Mouse (Mus musculus) adrenal gland, adult 8-10 months (tissue): Measurements from ENCODE around the gene Cdhr4. TPM values are rescaled to one million over a fixed set of nuclear protein-coding genes. Genes with fewer than 3 reads are reported as not detected.
A peak's percentile ranks its signal among the peaks of the same experiment; 100 is the strongest.

Experiments used
- DNase-seq: peaks from one replicate; pipeline ENCODE4 v3.0.0; 2022
- total RNA-seq, 4 experiments: library from RNA; stranded (reverse); gene quantifications; 2 replicates each; pipeline ENCODE4 v1.2.4; 2022

Gene Cdhr4
- total RNA-seq: 1 to 10 TPM in 2 of 4 experiments, under 1 TPM in 2; 0.66 to 1.3 (median 1.0) TPM

GRCm38 (mm10) chr9:107992197-107992596 lies at the start of gene Cdhr4:
TSS of gene Cdhr4 (plus strand) at chr9:107992497.
- DNase-seq: no peak

DNA sequence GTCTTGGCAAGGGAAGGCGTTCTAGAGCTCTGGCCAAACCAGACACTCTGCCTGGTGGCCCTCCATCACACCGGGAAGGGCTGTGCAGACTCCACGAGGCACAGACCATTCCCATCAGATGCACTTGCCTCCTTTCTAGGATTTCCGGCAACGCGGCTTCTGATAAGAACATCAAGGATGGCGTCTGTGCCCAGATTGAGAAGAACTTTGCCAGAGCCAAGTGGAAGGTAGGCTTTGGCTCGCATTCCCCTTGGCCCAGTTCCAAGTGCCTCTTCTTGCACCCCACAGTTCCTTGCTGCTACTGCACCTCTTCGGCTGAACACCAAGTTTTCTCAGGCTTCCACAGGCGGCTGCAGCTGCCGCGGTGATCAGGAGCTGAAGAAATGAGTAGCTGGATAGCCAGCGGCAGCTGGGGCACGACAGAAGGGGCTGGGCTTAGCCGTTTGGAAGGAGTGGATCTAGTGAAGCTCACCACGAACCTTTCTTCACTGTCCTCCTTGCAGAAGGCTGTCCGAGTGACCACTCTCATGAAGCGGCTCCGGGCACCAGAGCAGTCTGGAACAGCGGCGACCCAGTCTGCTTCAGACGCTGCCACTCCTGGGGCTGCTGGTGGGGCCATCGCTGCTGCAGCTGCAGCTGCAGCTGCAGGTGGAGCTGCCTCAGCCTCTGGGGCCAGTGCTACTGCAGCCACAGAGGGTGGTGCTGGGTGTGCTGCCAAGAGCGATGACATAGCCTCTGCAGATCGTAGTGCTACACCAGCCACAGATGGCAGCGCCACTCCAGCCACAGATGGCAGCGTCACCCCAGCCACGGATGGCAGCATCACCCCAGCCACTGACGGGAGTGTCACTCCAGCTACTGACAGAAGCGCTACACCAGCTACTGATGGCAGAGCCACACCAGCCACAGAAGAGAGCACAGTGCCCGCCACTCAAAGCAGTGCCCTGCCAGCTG lies 44.8 kb upstream of the Cdhr4 start:
- DNase-seq: no peak

GRCm38 (mm10) chr9:107949184-107949921 lies 42.9 kb upstream of the Cdhr4 start:
- DNase-seq: no peak

- DNase-seq: no peak
Observed at GRCm38 (mm10) chr9:107949922-107950235, 42.4 kb upstream of the Cdhr4 start, which contains the start of gene Traip. TSS of gene Traip (plus strand) at chr9:107950136.

DNA sequence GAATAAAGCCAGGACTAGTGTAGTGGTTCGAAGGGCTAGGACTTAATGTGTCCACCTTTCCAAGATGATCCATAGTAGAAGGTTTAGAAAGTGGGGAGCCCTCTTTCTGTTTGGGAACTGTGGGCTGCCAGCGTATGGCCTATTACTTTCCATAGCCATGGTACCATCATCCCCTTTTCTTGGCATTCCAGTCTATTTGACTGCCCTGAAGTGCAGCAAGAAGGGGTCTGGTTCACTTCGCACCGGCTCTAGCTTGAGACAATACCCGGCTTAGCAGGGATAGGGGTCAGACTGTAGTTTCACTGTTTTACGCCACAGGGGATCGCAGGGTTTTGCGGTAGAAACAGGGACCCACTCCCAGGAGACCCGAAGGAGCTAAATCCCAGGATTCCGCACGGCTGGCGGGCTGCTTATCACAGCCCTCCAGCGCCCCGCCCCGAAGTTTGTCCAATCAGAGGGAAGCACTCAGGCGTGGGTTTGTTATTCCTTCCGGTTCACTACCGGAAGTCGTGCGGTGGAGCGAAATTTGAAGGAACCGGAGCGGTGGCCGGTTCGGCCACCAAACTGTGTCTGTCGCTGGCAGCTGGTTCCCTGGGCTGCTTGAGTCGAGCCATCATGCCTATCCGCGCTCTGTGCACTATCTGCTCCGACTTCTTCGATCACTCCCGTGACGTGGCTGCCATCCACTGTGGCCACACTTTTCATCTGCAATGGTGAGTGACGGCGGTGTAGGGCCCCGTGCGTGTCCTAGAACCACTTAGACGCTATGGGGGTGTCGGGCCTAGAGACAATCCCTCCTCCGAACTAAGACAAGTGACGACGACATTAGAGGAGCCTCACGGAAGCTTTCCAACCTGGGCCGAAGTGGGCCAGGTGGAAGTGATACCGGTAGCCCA lies 41.6 kb upstream of the Cdhr4 start:
- DNase-seq: peak; percentile 86

DNA sequence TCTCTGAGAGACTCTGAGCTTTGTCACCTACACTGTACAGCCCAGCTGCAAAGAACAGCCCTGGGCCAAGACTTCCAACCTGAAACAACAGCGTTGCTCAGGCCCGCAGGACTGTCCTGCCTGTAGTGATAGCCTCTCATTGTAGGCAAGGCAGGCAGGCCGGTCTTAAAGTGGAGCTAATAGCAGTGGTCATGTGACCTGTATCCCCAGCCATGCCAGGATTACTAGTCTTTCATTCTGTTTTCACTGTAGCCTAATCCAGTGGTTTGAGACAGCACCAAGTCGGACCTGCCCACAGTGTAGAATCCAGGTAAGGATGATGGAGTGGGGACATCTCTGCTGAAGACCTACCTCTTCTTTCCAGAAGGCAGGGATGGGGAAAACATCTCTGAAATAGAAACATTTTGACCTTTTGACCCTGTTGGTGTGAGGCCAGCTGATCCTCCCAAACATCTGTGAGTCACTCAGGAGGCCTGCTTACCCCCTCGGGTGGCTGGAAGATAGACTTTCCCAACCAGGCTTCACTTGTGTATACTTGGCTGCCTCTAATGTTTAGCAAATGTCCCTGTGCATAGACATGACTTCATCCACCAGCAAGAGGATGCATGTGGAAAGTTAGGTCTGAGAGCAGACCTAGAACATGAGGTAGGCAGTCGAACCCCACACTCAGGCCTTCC lies 36.5 kb upstream of the Cdhr4 start:
- no peak for DNase-seq

DNA sequence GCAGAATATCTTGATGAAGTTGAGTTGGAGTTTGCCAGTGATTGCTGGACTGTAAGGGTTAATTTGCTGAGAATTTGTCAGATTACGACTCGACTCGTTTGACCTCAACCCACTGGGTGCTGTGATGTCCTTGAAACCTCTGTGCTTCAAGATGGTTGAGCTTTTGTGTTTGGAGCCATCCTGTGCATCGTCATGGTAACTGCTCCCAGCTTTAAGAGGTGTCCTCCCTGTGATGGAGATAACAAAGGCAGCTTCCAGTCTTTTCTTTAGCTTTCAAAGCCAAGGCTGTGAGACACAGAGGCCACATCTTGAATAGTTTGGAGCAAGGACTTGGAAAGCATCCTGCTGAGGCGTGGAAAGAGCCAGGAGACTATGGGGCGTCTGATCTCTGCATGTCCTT lies 35.2 kb upstream of the Cdhr4 start:
- no peak for DNase-seq

- peak; percentile 66 for DNase-seq
Observed at GRCm38 (mm10) chr9:107959896-107960295, 32.4 kb upstream of the Cdhr4 start.

DNA sequence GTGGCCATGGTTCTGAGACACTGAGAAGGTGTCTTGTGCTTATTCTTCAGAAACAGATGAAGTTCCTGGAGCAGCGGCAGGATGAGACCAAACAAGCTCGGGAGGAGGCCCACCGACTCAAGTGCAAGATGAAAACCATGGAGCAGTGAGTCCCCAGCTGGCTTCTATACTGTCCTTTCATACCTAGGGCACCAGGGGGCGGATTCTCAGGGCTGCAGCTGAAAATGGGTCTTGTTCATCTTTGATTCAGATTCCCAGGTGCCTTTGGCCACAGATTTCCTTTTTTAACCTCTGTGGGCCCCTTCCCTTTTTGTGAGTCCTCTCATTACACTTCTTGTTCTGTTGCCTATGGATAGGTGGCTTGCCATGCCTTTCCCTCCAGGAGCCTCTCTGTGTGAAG lies 31.4 kb upstream of the Cdhr4 start:
- no peak for DNase-seq

- DNase-seq: no peak
Observed at GRCm38 (mm10) chr9:107961351-107961762, 30.9 kb upstream of the Cdhr4 start.

DNA sequence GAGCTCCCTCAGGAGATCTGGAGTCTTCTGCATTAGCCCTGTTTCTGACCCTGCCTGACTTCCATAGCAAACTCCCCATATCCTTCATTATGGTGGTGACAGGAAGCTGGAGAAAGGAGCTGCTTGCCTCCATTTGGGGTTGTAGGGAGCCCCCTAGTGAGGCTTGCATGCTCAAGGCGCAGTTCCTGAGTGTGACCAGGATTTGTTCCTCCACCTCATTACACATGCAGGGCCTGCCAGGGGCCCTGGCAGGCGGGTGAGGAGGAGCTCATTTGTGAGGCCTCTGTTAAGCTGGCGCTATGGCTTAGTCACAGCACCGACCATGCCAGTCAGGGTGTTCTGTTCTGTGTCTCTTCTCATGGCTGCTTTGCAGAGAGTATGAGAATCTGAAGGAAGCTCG lies 30.4 kb upstream of the Cdhr4 start:
- DNase-seq: no peak

DNA sequence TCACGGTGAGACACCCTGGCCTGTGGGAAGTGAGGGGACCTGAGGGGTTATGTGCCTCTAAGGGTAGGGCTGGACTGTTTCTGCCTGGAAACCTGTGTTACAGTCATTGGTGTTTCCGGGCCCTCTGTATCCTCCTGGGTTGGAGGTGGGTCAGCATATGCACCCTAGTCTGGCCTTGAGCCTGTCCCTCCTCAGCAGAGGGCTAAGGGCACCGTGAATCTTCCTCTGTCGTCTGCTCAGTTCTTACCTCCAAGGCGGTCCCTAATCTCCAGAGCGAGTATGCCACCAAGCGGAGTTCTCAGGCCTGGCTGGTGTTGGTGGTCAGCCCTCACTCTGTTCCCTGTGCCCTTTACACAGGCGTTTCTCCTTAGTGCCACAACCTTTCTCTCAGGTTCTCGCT lies 29.4 kb upstream of the Cdhr4 start:
- no peak for DNase-seq

DNA sequence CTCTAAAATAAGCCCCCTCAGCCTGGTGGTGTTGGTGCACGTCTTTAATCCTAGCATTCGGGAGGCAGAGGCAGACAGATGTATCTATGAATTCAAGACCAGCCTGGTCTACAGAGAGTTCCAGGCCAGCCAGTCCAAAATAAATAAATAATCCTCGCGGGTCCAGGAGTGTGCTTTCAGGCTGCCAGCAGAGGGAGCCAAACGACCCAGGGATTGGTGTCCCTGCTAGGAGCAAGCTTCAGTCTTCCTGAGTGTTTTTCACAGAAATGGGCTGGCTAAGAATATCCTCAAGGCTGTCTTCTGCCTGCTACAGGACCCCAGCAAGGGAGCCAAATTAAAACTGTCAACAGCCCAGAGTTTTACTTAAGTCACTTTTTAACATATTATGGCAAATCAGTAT lies 28.6 kb upstream of the Cdhr4 start:
- peak; percentile 48 for DNase-seq

DNA sequence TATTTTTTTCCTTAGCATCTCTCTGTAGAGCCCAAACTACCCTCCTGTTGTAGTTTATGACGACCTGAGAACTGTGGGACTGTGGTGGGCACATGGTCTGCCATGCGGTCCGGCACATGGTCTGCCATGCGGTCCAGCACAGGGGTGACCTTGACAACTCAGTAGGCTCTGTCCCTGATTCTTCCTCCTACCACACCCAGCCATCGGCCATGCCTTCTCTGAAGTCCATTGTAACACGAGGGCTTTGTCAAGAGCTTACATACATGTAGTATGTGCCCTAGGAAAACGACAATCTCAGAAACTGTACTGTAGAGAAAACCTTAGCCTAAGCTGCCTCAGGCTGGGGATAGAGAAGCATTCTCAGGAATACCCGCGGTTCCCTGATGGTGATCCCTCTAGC lies 27.6 kb upstream of the Cdhr4 start:
- DNase-seq: no peak

DNA sequence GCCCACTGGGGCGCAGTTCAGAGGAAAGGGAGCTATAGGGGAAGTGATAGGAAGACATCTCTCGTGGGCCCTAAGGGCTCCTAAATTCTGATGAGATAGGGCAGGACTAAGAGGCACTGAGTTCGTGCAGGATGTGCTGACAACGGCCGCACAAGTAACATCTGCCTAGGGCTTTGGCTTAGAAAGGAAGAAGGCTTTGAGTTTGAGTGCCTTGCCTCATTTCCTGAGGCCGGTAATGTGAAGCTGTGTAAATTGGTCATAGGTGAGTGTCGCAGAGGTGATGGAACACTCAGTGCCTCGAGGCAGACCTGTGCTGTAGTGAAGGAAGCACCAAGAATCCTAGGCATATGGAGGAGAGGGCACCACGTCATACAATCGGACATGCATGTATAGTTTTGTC lies 25.6 kb upstream of the Cdhr4 start:
- DNase-seq: no peak

GRCm38 (mm10) chr9:107967437-107967836 lies 24.9 kb upstream of the Cdhr4 start:
- no peak for DNase-seq

GRCm38 (mm10) chr9:107968531-107968930 lies 23.8 kb upstream of the Cdhr4 start:
- no peak for DNase-seq

- no peak for DNase-seq
Observed at GRCm38 (mm10) chr9:107970311-107970710, 22.0 kb upstream of the Cdhr4 start.

GRCm38 (mm10) chr9:107971690-107972541 lies 20.4 kb upstream of the Cdhr4 start:
- no peak for DNase-seq

DNA sequence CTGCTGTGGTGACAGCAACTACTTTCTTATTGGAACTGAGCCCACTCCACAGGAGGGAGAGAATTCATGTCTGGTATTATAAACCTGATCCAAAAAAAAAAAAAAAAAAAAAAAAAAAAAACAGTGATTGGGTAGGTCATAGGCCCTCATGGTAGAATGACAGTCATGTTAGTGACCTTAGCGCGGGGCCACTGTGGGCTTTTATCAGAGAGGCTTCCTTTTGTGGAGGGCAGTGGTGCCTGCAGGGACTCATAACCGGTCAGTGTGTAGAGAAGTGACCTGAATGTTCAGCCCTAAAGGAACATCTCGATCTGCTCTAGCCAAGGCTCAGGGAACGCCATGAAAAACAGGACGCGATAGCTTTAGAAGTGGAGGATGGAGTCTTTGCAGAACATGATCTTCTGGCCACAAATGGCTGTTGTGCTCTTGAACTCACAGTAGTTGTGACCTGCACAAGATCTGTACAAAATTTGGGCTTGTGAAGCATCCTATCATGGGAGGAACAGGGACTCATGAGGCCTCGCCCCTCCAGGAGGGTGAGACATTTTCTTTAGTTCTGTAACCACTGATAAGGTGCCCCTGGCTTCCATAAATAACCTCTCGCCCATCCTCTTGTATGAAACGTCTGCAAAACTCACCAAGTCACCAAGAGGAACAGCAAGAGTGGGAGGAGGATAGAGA lies 17.7 kb upstream of the Cdhr4 start:
- no peak for DNase-seq
